Mouse (Mus musculus): ENCODE measurements at regions not wholly inside any gene's neighbourhood (a gene's known extent, or its start where the extent isn't known, plus 50 kb on each side); places are given as distances from the start of the nearest gene placed in this dataset.

- no peak for ATAC-seq
- WGBS, result 59% methylated on average over 2 of the region's 2 CpGs
- H3K4me2 ChIP-seq (replicated peaks), result no peak overlapping the region
- no peak overlapping the region for H3K4me3 ChIP-seq (replicated peaks)
- H3K36me3 ChIP-seq, result no peaks in the 10 kb centered on the region
- no peaks in the 10 kb centered on the region for H3K9me3 ChIP-seq
- no peaks in the 10 kb centered on the region for H3K27me3 ChIP-seq
- peak overlapping the region; percentile 99 for H3K27ac ChIP-seq
- 0 out of 2 replicates have a peak overlapping the region, but pooled peaks have one; percentile 32 for H3K9ac ChIP-seq (replicated peaks)
- H3K4me1 ChIP-seq (replicated peaks), result peaks cover 78% of the 10 kb centered on the region
These were observed 66.4 kb downstream of the Irf2bpl start for GRCm38 (mm10) chr12:86818201-86818600.

- no peak overlapping the region for H3K4me3 ChIP-seq (replicated peaks)
- WGBS, result 14% methylated on average over 11 of the region's 11 CpGs
- peaks cover 77% of the 10 kb centered on the region for H3K4me1 ChIP-seq (replicated peaks)
- peak; percentile 27 for ATAC-seq
- peak overlapping the region; percentile 25 for H3K4me2 ChIP-seq (replicated peaks)
- peak overlapping the region; percentile 46 for H3K9ac ChIP-seq (replicated peaks)
- no peaks in the 10 kb centered on the region for H3K27me3 ChIP-seq
- H3K36me3 ChIP-seq, result no peaks in the 10 kb centered on the region
- peak overlapping the region; percentile 99 for H3K27ac ChIP-seq
- H3K9me3 ChIP-seq, result no peaks in the 10 kb centered on the region
These were observed 67.6 kb downstream of the Irf2bpl start for GRCm38 (mm10) chr12:86816702-86817610.

- no peaks in the 10 kb centered on the region for H3K9me3 ChIP-seq
- peaks cover 77% of the 10 kb centered on the region for H3K4me1 ChIP-seq (replicated peaks)
- peak overlapping the region; percentile 46 for H3K9ac ChIP-seq (replicated peaks)
- peak; percentile 92 for ATAC-seq
- no peaks in the 10 kb centered on the region for H3K27me3 ChIP-seq
- H3K36me3 ChIP-seq, result no peaks in the 10 kb centered on the region
- H3K4me2 ChIP-seq (replicated peaks), result peak overlapping the region; percentile 25
- H3K4me3 ChIP-seq (replicated peaks), result no peak overlapping the region
- 2% methylated on average over 6 of the region's 6 CpGs for WGBS
- H3K27ac ChIP-seq, result peak overlapping the region; percentile 99
These were observed 68.4 kb downstream of the Irf2bpl start for GRCm38 (mm10) chr12:86816171-86816701.

- Histone ChIP-seq H3K9me3 (no peaks in the 10 kb centered on the region), H3K4me2 (replicated peaks) (no peak overlapping the region; the same call in 1 of the 2 replicates), H3K27me3 (no peaks in the 10 kb centered on the region), H3K27ac (peak overlapping the region; percentile 99), H3K4me3 (replicated peaks) (no peak overlapping the region), H3K9ac (replicated peaks) (no peak overlapping the region; the same call in 1 of the 2 replicates), H3K36me3 (no peaks in the 10 kb centered on the region), H3K4me1 (replicated peaks) (peaks cover 87% of the 10 kb centered on the region)
- peak; percentile 62 for ATAC-seq
- 23% methylated on average over 7 of the region's 7 CpGs for WGBS
These were observed 69.9 kb downstream of the Irf2bpl start for GRCm38 (mm10) chr12:86814740-86815139.

All from midbrain, embryonic 13.5 days (tissue).